Mouse (Mus musculus) embryonic fibroblast, embryonic 13.5 days (primary cell): Measurements from ENCODE around the gene Glud1.

Source experiments
- CTCF ChIP-seq: IDR thresholded peaks from 2 replicates; pipeline ENCODE4 v1.5.1; 2011; ENCODE audit warnings: mild to moderate bottlenecking, control low read depth, low read length, moderate library complexity, borderline replicate concordance; ENCODE audit not compliant: insufficient read depth
- POLR2A ChIP-seq: IDR thresholded peaks from 2 replicates; pipeline ENCODE4 v1.6.1; 2011; ENCODE audit warnings: low read depth, mild to moderate bottlenecking, control low read depth, low read length, moderate library complexity

DNA sequence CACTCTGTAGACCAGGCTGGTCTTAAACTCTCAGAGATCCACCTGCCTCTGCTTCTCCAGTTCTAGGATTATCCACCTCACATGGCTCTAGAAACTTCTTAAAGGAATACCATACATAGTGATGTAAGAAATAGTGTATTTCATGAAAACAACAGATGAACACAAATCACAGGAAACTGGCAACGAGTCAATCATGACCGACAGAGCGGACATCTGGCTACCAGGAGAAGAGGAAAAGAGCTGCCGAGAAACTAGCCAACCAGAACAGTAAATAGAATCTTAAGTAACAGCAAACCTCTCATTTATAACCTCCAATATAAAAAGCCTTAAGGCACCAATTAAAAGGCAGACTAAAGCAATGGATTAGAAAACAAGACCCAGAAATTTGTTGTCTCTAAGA, 30.8 kb upstream of the Glud1 start:
- no peak for TF ChIP-seq POLR2A
- TF ChIP-seq CTCF = no peak
